9 mouse cellular contexts compared by ENCODE assay signal in the genomic region with DNA sequence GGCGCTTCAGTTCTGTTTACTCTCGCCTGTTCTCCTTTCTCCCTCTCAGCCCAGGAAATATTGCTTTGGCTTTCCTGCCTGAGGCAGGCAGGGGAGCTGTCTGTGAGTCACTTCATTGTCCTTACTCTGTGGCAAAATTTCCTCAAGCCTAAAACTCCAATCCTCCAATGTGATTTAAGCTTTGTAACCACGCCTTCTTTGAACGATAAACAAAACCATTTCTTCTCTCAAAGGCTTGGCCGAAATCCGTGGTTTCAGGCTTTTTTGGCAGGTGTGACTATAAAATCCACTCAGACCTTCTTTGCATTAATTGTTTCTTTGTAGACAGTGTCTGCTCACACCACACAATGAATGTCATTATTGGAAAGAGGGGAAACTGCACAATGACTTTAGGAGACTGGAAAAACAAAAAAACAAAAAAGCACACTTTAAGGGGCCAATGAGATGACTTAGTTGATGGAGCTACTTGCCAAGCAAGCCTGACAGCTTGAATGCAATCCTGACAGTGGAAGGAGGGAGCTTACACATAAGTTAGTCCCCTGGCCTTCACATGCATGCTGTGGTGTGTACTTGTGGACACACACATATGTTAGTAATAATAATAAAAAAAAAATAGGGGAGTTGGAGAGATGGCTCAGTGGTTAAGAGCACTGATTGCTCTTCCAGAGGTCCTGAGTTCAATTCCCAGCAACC. TPM values are rescaled to one million over a fixed set of nuclear protein-coding genes. Genes with fewer than 3 reads are reported as not detected.
DNase-seq lines count a peak whose midpoint lies in the region; ATAC-seq and TF ChIP-seq lines count a peak whose summit lies in the region.
"Had no signal": no experiment of that assay in that cellular context is flagged by ENCODE, and none has a peak within 500 bp of the region (broad histone marks: within the 10 kb centered on the region; RNA-seq: fewer than 3 reads in every experiment).

No protein-coding gene starts in this region.

- no peak overlapping the region for H3K4me2 ChIP-seq in kidney, postnatal 0 days (ENCODE audit: low read length)
- H3K4me2 ChIP-seq in forebrain, embryonic 15.5 days (replicated peaks) = no peak overlapping the region
- H3K4me2 ChIP-seq in midbrain, postnatal 0 days (ENCODE audit: low read depth, low read length, poor library complexity, severe bottlenecking) = no peak overlapping the region

- H3K4me1 ChIP-seq in kidney, postnatal 0 days (replicated peaks; ENCODE audit: insufficient read depth, low read length) = peaks cover 18% of the 10 kb centered on the region
- H3K4me1 ChIP-seq in bone marrow, adult 2 months (ENCODE audit: control insufficient read depth, insufficient read depth, low read length) = peaks cover 2% of the 10 kb centered on the region; the same call in 1 of the 2 replicates
- H3K4me1 ChIP-seq in forebrain, embryonic 15.5 days = peaks cover 29% of the 10 kb centered on the region
- H3K4me1 ChIP-seq in midbrain, postnatal 0 days (ENCODE audit: insufficient read depth, low read length) = no peaks in the 10 kb centered on the region; the same call in 1 of the 2 replicates

- no peaks in the 10 kb centered on the region for H3K27me3 ChIP-seq in kidney, postnatal 0 days (ENCODE audit: insufficient read depth, low read length)
- H3K27me3 ChIP-seq in forebrain, embryonic 15.5 days = no peaks in the 10 kb centered on the region
- no peaks in the 10 kb centered on the region for H3K27me3 ChIP-seq in midbrain, postnatal 0 days (ENCODE audit: insufficient read depth, low read length)

- peak overlapping the region; percentile 47; the same call in 1 of the 2 replicates for H3K27ac ChIP-seq in kidney, postnatal 0 days
- H3K27ac ChIP-seq in bone marrow, adult 2 months (ENCODE audit: control insufficient read depth, insufficient read depth, low read depth, low read length, poor library complexity) = peak overlapping the region; percentile 82
- H3K27ac ChIP-seq in forebrain, embryonic 15.5 days (replicated peaks) = peak overlapping the region; percentile 34
- H3K27ac ChIP-seq in midbrain, postnatal 0 days (ENCODE audit: low read depth, low read length) = 0 out of 2 replicates have a peak overlapping the region, but pooled peaks have one; percentile 9

- H3K9me3 ChIP-seq in kidney, postnatal 0 days (replicated peaks; ENCODE audit: low read length) = no peaks in the 10 kb centered on the region
- H3K9me3 ChIP-seq in forebrain, embryonic 15.5 days = no peaks in the 10 kb centered on the region
- H3K9me3 ChIP-seq in midbrain, postnatal 0 days (ENCODE audit: low read length) = no peaks in the 10 kb centered on the region

- H3K9ac ChIP-seq in kidney, postnatal 0 days (ENCODE audit: low read depth, low read length) = no peak overlapping the region
- no peak overlapping the region for H3K9ac ChIP-seq in forebrain, embryonic 15.5 days (replicated peaks)
- H3K9ac ChIP-seq in midbrain, postnatal 0 days (replicated peaks; ENCODE audit: low read length, poor library complexity, severe bottlenecking) = no peak overlapping the region

- no peaks in the 10 kb centered on the region for H3K36me3 ChIP-seq in kidney, postnatal 0 days (ENCODE audit: insufficient read depth, low read length)
- no peaks in the 10 kb centered on the region for H3K36me3 ChIP-seq in forebrain, embryonic 15.5 days
- H3K36me3 ChIP-seq in midbrain, postnatal 0 days (ENCODE audit: insufficient read depth, low read length) = no peaks in the 10 kb centered on the region

- no peak for TF ChIP-seq CTCF in kidney, postnatal 0 days (IDR thresholded peaks at IDR 0.05; ENCODE audit: low read depth)
- no peak for TF ChIP-seq CTCF in bone marrow, adult 2 months (IDR thresholded peaks at IDR 0.05; ENCODE audit: control insufficient read depth, insufficient read depth, low read length)
- no peak for TF ChIP-seq CTCF in midbrain, postnatal 0 days (IDR thresholded peaks at IDR 0.05)

- no peak for TF ChIP-seq POLR2A in bone marrow, adult 2 months (IDR thresholded peaks at IDR 0.05; ENCODE audit: borderline replicate concordance, control insufficient read depth, low read depth, low read length)

- no peak for DNase-seq in kidney, postnatal 0 days (ENCODE audit: low spot score)
- DNase-seq in kidney, adult 11 months = no peak
- DNase-seq in midbrain, postnatal 0 days (ENCODE audit: low spot score) = no peak
- no peak for DNase-seq in ovary, postnatal 10 days (ENCODE audit: low spot score)
- no peak for DNase-seq in urinary bladder, postnatal 10 days (ENCODE audit: low spot score)
- DNase-seq: cerebellum, adult 18-20 months; gastrocnemius, postnatal 14 days had no signal

- no peak for ATAC-seq in kidney, postnatal 0 days (replicated peaks; ENCODE audit: low FRiP score, low read depth)
- no peak for ATAC-seq in forebrain, embryonic 15.5 days (replicated peaks)
- no peak for ATAC-seq in midbrain, postnatal 0 days (ENCODE audit: low FRiP score)

- no peak overlapping the region for H3K4me3 ChIP-seq in kidney, postnatal 0 days (replicated peaks; ENCODE audit: low read depth, low read length)
- no peak overlapping the region for H3K4me3 ChIP-seq in bone marrow, adult 2 months (replicated peaks; ENCODE audit: control insufficient read depth, low read depth, low read length)
- H3K4me3 ChIP-seq in forebrain, embryonic 15.5 days = no peak overlapping the region
- no peak overlapping the region for H3K4me3 ChIP-seq in midbrain, postnatal 0 days (ENCODE audit: low read depth, low read length)

- WGBS in kidney, postnatal 0 days = 43% methylated on average over 6 of the region's 6 CpGs
- WGBS in bone marrow, adult 2 months = 39% methylated on average over 6 of the region's 6 CpGs
- WGBS in forebrain, embryonic 15.5 days = 18% methylated on average over 6 of the region's 6 CpGs
- WGBS in midbrain, postnatal 0 days = 34% methylated on average over 6 of the region's 6 CpGs

RNA-seq across cellular contexts. Expression of a gene that starts 17.6 kb away (rescaled TPM):
- polyA plus RNA-seq in kidney, postnatal 0 days (2015; fragmentation: Nextera tagmentation; extraction: Ambion mirVana) = 377 and 437 TPM in 2 replicates
- polyA plus RNA-seq in bone marrow, adult 2 months (2011; ENCODE audit: insufficient read depth, insufficient read length, low replicate concordance, missing spikeins) = 37.8 and 78.6 TPM in 2 replicates
- polyA plus RNA-seq in forebrain, embryonic 15.5 days (2015; fragmentation: Nextera tagmentation; extraction: Ambion mirVana) = 433 and 447 TPM in 2 replicates
- 432 and 533 TPM in 2 replicates for total RNA-seq in midbrain, postnatal 0 days (2014; rRNA removed)
- 276 and 321 TPM in 2 replicates for polyA plus RNA-seq in midbrain, postnatal 0 days (2015; fragmentation: Nextera tagmentation; extraction: Ambion mirVana)

Comparison
In these comparisons a context has a peak if more than half of its experiments do, and no peak if none do; other contexts are left out.
1. H3K27ac ChIP-seq: peak in every context shown above with its lines; median percentile 82 in bone marrow, adult 2 months; 47 in kidney, postnatal 0 days; 34 in forebrain, embryonic 15.5 days; 9 in midbrain, postnatal 0 days.